Mouse (Mus musculus) right cerebral cortex, postnatal 14 days (tissue): ENCODE data around the gene Bfsp2.
A peak's percentile ranks its signal among the peaks of the same experiment; 100 is the strongest.

ENCODE experiments used
- DNase-seq: peaks from one replicate; pipeline ENCODE4 v3.0.0; 2022

The Bfsp2 gene

GRCm38 (mm10) chr9:103480044-103480576 is at the start of gene Bfsp2:
Gene Bfsp2, minus strand, starts transcription at chr9:103480420.
- no peak for DNase-seq

- DNase-seq: no peak
These were observed 44.9 kb upstream of the Bfsp2 start for GRCm38 (mm10) chr9:103525041-103525537.

- DNase-seq: no peak
These were observed 44.4 kb upstream of the Bfsp2 start for GRCm38 (mm10) chr9:103524600-103524999.

DNA sequence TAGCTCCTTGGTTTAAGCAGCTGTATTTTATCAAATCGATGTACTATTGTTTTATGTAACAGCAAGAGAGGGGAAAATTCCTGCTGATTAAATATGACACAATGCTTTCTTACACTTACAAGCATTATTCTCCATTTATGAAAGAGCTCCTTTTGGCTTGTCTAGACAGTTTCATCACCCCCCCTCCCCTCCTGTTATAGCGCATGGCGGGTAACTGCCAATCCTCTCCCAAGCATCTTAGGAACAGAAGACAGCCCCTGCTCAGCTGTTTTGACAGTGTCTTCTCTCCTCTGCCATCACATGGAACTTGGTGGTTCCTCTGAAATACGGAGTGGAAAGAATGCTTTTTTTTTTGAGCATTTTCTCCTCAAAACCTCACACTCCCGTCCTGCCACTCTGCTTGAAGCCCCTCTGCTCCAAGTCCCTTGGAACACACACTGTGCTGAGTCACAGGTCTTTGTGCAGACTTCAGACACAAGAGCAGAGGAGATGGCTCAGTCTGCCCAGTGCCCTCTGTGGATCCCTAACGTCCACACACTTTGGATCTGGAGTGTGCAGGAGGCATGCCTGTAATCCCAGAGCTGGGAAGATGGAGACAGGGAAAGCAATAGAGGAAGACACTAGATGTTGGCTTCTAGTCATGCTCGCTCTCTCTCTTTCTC is 43.7 kb upstream of the Bfsp2 start:
- no peak for DNase-seq

GRCm38 (mm10) chr9:103523008-103523407 is 42.8 kb upstream of the Bfsp2 start:
- no peak for DNase-seq

DNA sequence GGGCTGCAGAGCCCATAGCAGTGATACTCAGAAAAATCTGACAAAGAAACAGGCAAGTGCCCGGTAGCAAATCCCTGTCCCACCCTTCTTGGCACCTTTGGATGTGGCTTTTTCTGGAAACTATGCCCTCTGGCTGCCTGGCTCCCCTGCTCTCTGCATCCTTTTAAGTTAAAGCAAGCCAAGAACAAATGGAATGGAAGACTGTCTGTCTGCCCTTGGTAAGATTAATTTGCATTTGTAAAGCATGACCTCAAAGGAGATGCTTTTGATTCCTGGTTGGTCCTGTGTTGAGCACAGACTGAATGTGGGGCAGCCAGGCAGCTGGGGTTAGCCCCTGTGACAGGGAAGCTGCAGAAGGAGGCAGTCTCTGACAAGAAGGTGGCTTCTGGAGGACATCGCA is 33.7 kb upstream of the Bfsp2 start:
- no peak for DNase-seq

GRCm38 (mm10) chr9:103512257-103512656 is 32.0 kb upstream of the Bfsp2 start:
- no peak for DNase-seq

DNA sequence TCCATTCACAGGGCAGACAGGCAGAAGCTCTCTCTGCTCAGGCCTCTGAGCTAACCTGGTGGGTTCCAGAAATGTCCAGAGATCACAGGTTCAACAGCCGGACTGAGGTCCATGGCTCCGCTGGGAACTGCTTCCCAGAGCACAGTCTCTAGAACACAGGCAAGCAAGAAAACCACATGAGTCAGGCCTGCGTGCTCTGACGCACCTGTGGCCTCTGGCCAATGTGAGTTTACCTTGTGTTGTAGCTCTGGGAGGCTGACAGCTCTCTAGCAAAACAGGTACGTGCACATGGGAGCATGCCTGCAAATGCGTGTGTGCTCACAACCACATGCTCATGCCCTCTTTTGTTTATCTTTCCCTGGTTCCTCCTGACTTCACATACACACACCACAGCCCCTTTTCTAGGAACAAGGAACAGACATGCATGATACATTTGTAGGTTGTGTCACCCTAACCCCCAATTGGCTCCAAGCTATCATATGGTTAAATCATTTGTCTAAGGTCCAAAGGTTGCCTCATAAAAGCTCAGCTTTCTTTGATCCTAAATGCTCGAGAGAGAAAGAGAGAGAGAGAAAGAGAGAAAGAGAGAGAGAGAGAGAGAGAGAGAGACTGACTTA is 26.9 kb upstream of the Bfsp2 start:
- DNase-seq: no peak

DNA sequence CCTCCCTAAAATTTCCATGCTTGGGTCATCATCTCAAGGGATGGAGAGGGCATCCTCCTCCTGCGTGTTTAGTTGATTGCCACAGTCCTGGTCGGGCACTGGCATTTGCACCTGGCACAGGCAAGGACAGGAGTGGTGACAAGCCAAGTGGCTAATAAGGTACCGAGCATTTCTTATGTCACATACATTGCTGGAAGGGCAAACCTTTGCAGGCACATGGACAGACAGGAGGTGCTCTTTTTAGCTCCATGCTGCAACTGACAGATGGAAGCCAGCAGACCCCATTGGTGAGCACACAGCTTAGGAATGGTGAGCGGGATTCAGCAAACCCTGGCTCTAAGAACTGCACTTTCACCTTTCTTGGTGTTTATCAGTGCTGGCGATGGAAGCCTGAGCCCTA is 24.8 kb upstream of the Bfsp2 start:
- no peak for DNase-seq

GRCm38 (mm10) chr9:103504646-103505045 is 24.4 kb upstream of the Bfsp2 start:
- no peak for DNase-seq

DNA sequence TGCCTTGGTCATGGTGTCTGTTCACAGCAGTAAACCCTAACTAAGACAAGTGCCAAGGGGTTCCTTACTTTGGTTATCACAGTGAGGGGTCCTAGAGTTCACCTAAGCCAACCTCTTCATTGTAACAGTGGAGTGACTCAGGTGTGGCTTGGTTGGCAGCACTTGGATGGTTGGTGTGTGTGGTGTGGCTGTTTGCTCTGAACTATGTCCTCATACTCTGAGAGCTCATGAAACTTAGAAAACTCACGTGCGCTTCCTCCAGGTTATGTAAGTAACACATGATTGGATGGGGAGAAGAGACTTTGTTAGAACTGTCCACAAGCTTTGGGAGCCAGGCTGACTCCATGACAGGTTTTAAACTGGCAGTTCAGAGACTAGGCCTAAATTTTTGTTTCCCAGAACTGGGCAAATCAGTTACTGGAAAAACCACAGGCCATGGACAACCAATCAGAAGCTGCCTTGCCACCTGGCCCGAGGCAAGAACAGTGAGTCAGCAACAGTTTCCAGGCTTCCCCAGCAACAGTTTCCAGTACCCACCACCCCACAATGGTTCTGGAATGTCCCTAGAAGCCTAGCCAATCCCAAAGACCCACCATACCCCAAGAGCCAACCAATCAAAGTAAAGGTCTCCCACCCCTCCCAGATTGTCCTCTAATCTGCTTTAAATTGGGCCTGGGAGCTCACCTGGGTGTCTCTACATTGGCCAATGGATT is 23.5 kb upstream of the Bfsp2 start:
- no peak for DNase-seq

DNA sequence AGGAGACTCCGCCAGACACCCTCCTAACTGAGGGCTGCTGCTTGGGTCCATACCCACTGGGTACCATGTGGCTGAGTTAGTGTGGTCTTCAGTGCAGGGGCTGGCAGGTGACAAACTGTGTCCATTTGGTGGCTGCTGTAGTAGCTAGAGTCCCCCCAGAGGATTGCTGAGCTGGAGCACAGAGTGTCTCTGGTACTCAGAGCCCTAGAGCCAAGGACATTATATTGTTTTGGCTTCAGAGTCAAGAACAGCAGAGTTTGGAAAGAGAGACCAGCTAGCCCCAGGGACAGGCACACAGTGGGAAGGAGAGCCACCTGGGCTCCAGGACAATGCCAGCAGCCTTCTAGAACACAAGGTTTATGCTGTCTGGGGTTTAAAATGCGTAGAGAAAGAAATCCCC is 22.4 kb upstream of the Bfsp2 start:
- DNase-seq: no peak

GRCm38 (mm10) chr9:103501861-103502364 is 21.7 kb upstream of the Bfsp2 start:
- DNase-seq: peak; percentile 49

- no peak for DNase-seq
These were observed 19.1 kb upstream of the Bfsp2 start for GRCm38 (mm10) chr9:103499366-103499765.

- no peak for DNase-seq
These were observed 18.5 kb upstream of the Bfsp2 start for GRCm38 (mm10) chr9:103498699-103499098.

GRCm38 (mm10) chr9:103495391-103495790 is 15.2 kb upstream of the Bfsp2 start:
- DNase-seq: peak; percentile 2

- peak; percentile 75 for DNase-seq
These were observed 14.3 kb upstream of the Bfsp2 start for GRCm38 (mm10) chr9:103494346-103495020.

- peak; percentile 1 for DNase-seq
These were observed 11.8 kb upstream of the Bfsp2 start for GRCm38 (mm10) chr9:103491985-103492384.

DNA sequence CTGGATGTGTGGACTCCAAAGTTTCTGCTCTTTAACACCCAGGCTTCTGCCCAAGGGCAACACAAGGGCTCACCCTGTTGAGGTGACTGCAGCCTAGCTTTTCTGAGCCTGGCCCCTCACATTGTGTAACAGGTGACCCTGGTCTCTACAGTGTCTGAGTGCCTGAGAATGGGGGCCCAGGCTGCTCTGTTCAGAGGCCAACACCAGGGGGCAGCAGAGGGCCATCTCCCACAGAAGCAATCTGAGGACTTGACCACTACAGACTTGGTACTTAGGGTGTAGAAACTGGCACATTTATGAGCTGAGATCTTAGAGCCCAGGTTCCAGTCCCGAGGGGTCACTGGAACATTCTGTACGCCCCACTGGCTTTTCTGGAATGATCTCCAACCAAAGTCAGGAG is 10.2 kb upstream of the Bfsp2 start:
- DNase-seq: peak; percentile 77

- DNase-seq: no peak
These were observed 9.7 kb upstream of the Bfsp2 start for GRCm38 (mm10) chr9:103489883-103490282.

DNA sequence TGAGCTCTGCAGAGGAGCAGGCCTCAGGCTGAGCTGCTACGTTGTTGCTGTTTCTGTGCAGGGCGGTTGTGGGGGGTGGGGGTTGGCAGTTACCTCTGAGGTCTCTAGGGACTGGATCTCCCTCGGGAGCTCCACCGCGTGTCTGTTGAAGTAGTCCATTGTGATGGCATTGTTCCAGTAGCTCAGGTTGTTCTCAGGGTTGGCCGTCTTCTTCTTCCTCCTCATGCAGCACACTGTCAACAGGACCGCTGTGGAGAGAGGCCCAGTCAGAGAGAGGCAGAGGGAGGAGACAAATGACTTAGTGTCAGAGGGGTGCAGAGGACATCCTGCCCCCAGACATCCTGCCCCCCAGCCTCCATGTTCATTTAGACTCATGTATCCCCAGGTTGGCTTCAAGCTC is 8.9 kb upstream of the Bfsp2 start:
- peak; percentile 0 for DNase-seq

DNA sequence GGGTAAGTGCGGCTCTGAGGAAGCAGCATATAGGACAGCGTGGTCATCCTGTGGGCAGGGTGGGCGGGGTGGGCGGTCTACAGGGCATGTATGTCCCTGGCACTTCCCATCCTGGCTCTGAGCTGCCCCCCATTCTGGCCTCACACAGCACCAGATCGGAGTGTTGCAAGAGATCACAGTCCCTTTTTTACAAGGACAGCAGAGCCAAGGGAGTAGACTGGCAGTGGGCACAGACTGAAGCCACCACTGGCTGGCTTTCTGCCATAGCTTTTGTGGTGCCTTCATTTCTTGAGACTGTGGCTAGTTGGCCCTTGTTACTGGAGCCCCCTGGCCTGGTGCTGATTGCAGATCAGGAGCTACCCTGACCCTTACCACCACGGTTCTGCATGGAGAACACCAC is 6.0 kb upstream of the Bfsp2 start:
- no peak for DNase-seq

DNA sequence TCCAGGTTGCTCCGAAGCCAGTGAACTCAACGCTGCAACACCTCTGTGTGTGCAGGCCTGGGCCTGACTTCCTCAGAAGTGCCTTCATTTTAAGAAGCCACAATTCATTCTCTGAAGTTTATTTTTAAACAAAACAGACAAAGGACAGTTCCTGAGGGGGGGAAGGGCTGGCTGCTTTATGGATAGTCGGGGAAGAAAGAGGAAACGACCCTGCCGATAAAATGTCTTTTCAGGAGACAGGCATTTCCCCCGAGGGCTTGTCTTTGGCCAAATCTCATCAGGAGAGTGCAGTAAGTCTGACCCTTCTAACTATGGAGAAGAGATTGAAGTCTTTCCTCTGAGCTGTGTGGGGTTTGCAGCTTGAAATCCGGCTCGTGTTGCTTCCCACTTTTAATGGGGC is 5.4 kb upstream of the Bfsp2 start:
- DNase-seq: no peak
